ENCODE assay signal across 8 mouse cellular contexts in genomic region chr7:17059463-17059844, GRCm38 (mm10). TPM values are rescaled to one million over a fixed set of nuclear protein-coding genes. Genes with fewer than 3 reads are reported as not detected.
DNase-seq lines count a peak whose midpoint lies in the region; ATAC-seq and TF ChIP-seq lines count a peak whose summit lies in the region.
"Had no signal": no experiment of that assay in that cellular context is flagged by ENCODE, and none has a peak within 500 bp of the region (broad histone marks: within the 10 kb centered on the region; RNA-seq: fewer than 3 reads in every experiment).

No protein-coding gene starts in this region.

- no peak for DNase-seq in lung, postnatal 25 days (ENCODE audit: low spot score)
- DNase-seq in right cerebral cortex, postnatal 36 days (ENCODE audit: low spot score in 2 of 2) = no peak
- no peak for DNase-seq in left cerebral cortex, postnatal 14 days (ENCODE audit: low spot score in 2 of 2)

- TF ChIP-seq CTCF in olfactory bulb, adult 2 months (IDR thresholded peaks at IDR 0.05; ENCODE audit: insufficient read depth, low read depth, low read length) = no peak

- peak overlapping the region; percentile 76 for H3K4me3 ChIP-seq in lung, embryonic 15.5 days
- no peak overlapping the region for H3K4me3 ChIP-seq in forebrain, embryonic 13.5 days
- no peak overlapping the region for H3K4me3 ChIP-seq in olfactory bulb, adult 2 months (ENCODE audit: insufficient read depth, low read depth, low read length)

- 0 out of 2 replicates have a peak overlapping the region, but pooled peaks have one; percentile 76 for H3K9ac ChIP-seq in lung, embryonic 15.5 days
- H3K9ac ChIP-seq in forebrain, embryonic 13.5 days = no peak overlapping the region

- WGBS in lung, embryonic 15.5 days = 51% methylated on average over 3 of the region's 3 CpGs
- WGBS in forebrain, embryonic 13.5 days = 69% methylated on average over 3 of the region's 3 CpGs
- WGBS in olfactory bulb, adult 2 months = 73% methylated on average over 3 of the region's 3 CpGs

- ATAC-seq in lung, embryonic 15.5 days (ENCODE audit: borderline replicate concordance, extremely low read depth, low FRiP score, low TSS enrichment) = no peak
- no peak for ATAC-seq in forebrain, embryonic 13.5 days
- peak; percentile 57 for ATAC-seq in inflammation-experienced regulatory T-cells, adult 6 months

- peak overlapping the region; percentile 100 for H3K27ac ChIP-seq in lung, embryonic 15.5 days
- H3K27ac ChIP-seq in forebrain, embryonic 13.5 days = peak overlapping the region; percentile 82
- peak overlapping the region; percentile 83 for H3K27ac ChIP-seq in olfactory bulb, adult 2 months (ENCODE audit: insufficient read depth, low read depth, low read length)

- intact Hi-C loops in left cerebral cortex, postnatal 14 days (cut with DNase I) = no loop called here

- H3K36me3 ChIP-seq in lung, embryonic 15.5 days = peaks cover 8% of the 10 kb centered on the region
- H3K36me3 ChIP-seq in forebrain, embryonic 13.5 days (ENCODE audit: poor library complexity, severe bottlenecking) = 0 out of 2 replicates have a peak, but pooled peaks cover 1% of the 10 kb centered on the region

- TF ChIP-seq POLR2A in olfactory bulb, adult 2 months (IDR thresholded peaks at IDR 0.05; ENCODE audit: insufficient read depth, low read depth, low read length) = no peak

- no peaks in the 10 kb centered on the region for H3K27me3 ChIP-seq in lung, embryonic 15.5 days
- H3K27me3 ChIP-seq in forebrain, embryonic 13.5 days = peaks cover 8% of the 10 kb centered on the region; the same call in 1 of the 2 replicates

- peak overlapping the region; percentile 63 for H3K4me2 ChIP-seq in lung, embryonic 15.5 days
- peak overlapping the region; percentile 73 for H3K4me2 ChIP-seq in forebrain, embryonic 13.5 days

- peaks cover 66% of the 10 kb centered on the region for H3K4me1 ChIP-seq in lung, embryonic 15.5 days
- H3K4me1 ChIP-seq in forebrain, embryonic 13.5 days = peaks cover 67% of the 10 kb centered on the region
- H3K4me1 ChIP-seq in olfactory bulb, adult 2 months (ENCODE audit: control insufficient read depth, insufficient read depth, low read length) = peaks cover 48% of the 10 kb centered on the region

- no peaks in the 10 kb centered on the region for H3K9me3 ChIP-seq in lung, embryonic 15.5 days
- no peaks in the 10 kb centered on the region for H3K9me3 ChIP-seq in forebrain, embryonic 13.5 days (replicated peaks)

RNA-seq across cellular contexts. Expression of gene Hif3a, which starts 2.8 kb away (rescaled TPM):
- 37.6 and 41.5 TPM in 2 replicates for polyA plus RNA-seq in lung, embryonic 15.5 days (2015; fragmentation: Nextera tagmentation; extraction: Ambion mirVana)
- polyA plus RNA-seq in forebrain, embryonic 13.5 days (2015; fragmentation: Nextera tagmentation; extraction: Ambion mirVana) = 4.7 and 5.8 TPM in 2 replicates
- polyA plus RNA-seq in inflammation-experienced regulatory T-cells, adult 6 months (2017; shearing (Covaris generic)) = under 1 TPM in 2 of 3 experiments, not detected in 1; 0.42 to 0.47 TPM
- polyA plus RNA-seq in olfactory bulb, adult 2 months (2012; ENCODE audit: insufficient read depth, insufficient read length, low replicate concordance, missing spikeins) = not detected in 2 replicates
- total RNA-seq in left cerebral cortex, postnatal 14 days (2021) = 10 to 100 TPM in 1 of 2 experiments, 1 to 10 TPM in 1; 8.3 to 16.0 TPM

RNA-seq across cellular contexts. Expression of gene Psg16, which starts 14.4 kb away (rescaled TPM):
- 0.10 and 0.19 TPM in 2 replicates for polyA plus RNA-seq in lung, embryonic 15.5 days (2015; fragmentation: Nextera tagmentation; extraction: Ambion mirVana)
- 0.53 and 1.3 TPM in 2 replicates for polyA plus RNA-seq in forebrain, embryonic 13.5 days (2015; fragmentation: Nextera tagmentation; extraction: Ambion mirVana)
- 1 to 10 TPM in 2 of 3 experiments, not detected in 1; 1.2 to 1.5 TPM for polyA plus RNA-seq in inflammation-experienced regulatory T-cells, adult 6 months (2017; shearing (Covaris generic))
- not detected in 2 replicates for polyA plus RNA-seq in olfactory bulb, adult 2 months (2012; ENCODE audit: insufficient read depth, insufficient read length, low replicate concordance, missing spikeins)
- 1 to 10 TPM; 3.8 to 4.2 TPM for total RNA-seq in left cerebral cortex, postnatal 14 days (2021)
- polyA plus RNA-seq: gonadal fat pad, adult 2 months had no signal

RNA-seq across cellular contexts. Expression of gene Ppp5c, which starts 31.7 kb away (rescaled TPM):
- 107 and 110 TPM in 2 replicates for polyA plus RNA-seq in lung, embryonic 15.5 days (2015; fragmentation: Nextera tagmentation; extraction: Ambion mirVana)
- polyA plus RNA-seq in forebrain, embryonic 13.5 days (2015; fragmentation: Nextera tagmentation; extraction: Ambion mirVana) = 103 and 113 TPM in 2 replicates
- 10 to 100 TPM; 55.1 to 67.1 (median 62.0) TPM for polyA plus RNA-seq in inflammation-experienced regulatory T-cells, adult 6 months (2017; shearing (Covaris generic))
- polyA plus RNA-seq in olfactory bulb, adult 2 months (2012; ENCODE audit: insufficient read depth, insufficient read length, low replicate concordance, missing spikeins) = not detected in 2 replicates
- 100 to 1,000 TPM; 182 to 185 TPM for total RNA-seq in left cerebral cortex, postnatal 14 days (2021)
